Mouse (Mus musculus) right cerebral cortex, postnatal 4 days (tissue): ENCODE measurements around the gene Pdzd9.

ENCODE experiments used
- DNase-seq: peaks from one replicate; pipeline ENCODE4 v3.0.0-alpha.2; 2022

Gene Pdzd9

DNA sequence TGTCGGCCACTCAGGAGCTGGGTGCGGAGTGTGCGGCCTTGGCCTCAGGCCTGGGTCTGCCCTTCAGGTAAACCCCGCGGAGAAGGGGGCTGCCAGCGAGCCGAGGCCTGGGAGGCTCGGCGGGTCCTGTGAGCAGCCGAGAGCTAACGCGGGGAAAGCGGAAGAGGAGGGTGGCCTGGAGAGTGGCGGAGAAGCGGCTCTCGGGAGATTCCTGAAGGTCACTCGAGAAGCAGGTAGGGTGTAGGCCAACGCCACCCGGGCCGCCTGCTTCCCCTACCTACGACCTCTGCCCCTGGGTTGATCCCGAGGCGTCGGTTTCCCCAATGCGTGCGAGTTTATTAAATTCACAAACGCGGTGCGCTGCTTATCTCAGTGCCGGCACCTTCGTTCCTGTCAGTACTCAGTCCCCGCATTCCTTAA is 34.8 kb downstream of the Pdzd9 start:
- DNase-seq: no peak

DNA sequence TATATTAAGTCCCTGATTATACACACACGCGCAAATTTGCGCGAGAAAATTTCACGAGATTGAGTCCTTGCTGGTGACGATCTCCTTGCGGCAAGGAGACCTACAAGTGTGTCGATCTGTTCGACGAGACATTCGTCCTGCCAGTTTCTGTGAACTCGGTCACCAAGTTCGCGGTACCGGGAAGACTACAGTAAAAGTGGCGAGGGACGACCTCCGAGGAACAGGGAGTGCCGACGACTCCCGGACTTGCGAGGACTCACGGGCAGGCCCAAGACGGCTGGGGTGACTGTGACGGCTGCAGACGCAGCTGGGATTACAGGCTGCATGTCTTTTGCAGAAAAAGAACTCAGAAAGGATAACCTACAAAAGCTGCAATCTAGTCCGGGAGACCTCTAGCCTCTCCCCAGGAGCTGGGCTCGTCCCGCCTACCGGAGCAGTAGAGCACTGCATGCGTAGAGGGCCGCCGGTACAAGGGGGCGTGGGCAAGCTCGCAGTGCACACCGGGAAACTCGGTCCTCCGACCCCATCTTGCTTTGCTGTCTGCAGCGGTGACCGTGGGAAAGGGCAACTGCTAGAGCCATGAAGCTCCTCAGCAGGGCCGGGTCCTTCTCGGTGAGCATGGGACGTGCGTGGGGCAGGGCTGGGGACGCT is 35.3 kb downstream of the Pdzd9 start, which contains the start of gene Uqcrc2:
Gene Uqcrc2, plus strand, starts transcription at position 466 of the 651 bp plus-strand sequence.
- DNase-seq: peak; percentile 83

DNA sequence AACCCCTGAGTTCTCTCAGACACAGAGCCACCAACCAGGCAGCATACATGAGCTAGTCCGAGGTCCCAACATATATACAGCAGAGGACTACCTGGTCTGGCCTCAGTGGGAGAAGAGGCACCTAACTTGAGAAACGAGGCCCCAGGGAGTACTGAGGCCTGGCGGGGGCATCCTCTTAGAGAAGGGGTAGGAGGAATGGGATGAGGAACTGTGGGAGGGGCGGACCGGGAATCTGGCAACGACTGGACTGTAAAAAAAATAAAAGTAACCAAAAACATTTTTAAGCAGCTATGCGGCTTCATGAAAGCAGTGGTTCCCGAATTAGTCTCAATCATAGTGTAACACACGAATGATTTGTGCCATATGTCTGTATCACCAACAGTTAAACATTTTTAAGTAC is 35.8 kb downstream of the Pdzd9 start:
- no peak for DNase-seq

DNA sequence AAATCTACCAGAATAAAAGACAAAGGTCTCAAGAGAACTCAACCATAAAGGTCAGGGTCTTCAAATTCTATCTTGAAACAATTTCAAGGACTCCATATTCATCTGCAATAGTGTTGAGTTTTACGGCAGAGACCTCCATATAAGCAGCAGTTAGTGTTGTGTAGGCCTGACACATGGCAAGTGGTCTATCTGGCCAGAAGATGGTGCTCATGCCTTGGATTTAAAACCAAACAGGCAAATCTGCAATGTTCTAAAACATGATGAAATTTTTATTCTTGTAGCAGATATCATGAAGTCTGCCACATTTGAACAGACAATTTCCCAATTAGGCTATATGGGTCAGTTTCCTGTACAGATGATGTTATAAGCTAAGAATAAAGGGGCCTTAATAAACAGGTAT is 37.6 kb downstream of the Pdzd9 start:
- DNase-seq: no peak

DNA sequence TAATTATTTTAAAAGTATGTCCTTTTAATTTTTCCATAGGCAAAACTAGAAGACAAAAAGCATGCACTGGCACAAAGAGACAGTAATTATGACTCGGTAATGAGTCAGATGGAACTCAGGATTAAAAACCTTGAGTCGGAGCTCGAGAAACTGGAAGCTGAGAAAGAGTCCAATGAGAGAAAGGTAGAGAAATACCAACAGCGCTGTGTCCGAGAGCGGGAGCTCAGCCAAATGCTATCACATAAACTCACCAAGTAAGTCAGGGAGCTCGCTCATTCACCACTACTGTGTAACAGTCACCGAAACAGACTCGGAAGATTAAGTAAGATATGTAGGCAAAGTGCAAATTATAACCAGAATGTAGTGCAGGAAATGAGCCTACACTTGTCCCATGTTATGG is 49.3 kb downstream of the Pdzd9 start:
- DNase-seq: no peak

DNA sequence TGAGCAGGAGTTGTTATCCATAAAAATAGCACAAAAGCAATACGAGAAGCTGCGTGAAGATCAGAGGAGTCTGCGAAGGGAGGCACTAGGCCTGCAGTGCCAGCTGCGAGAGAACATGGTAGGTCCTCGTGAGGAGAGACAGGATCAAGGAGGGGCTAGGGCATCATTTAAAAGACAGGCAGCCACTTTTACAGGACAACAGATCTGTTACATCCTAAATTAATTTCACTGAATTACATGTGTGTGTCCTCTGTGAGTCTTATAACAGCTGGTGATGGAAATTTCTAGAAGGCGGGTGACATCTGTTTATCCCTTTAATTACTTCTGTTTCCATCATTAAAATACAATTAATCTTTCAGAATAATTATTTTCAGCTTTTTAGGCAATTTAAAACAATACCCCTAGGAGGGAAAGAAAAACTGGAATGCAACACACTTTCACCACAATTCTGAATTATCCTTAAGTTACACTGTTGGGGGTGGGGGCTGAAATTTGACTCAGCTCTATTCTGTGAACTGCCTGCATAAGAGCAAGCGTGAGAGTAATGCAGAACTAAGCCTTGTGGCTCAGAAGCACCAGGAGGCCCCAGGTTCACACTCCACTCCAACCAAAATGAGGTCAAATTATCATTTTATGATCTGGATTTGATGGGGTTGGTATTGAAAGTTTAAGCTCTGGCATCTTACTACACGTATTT is 49.9 kb downstream of the Pdzd9 start:
- DNase-seq: no peak
